In genomic region chr7:144417234-144417633, GRCm38 (mm10) we compare ENCODE assay signal across 12 mouse cellular contexts. TPM values are rescaled to one million over a fixed set of nuclear protein-coding genes. Genes with fewer than 3 reads are reported as not detected.
A peak's percentile ranks its signal among the peaks of the same experiment; 100 is the strongest.
DNase-seq lines count a peak whose midpoint lies in the region; ATAC-seq and TF ChIP-seq lines count a peak whose summit lies in the region.
"Had no signal": no experiment of that assay in that cellular context is flagged by ENCODE, and none has a peak within 500 bp of the region (broad histone marks: within the 10 kb centered on the region; RNA-seq: fewer than 3 reads in every experiment).

No protein-coding gene starts in this region.

- no peak overlapping the region for H3K4me3 ChIP-seq in left cerebral cortex, adult 2 months
- no peak overlapping the region for H3K4me3 ChIP-seq in hindbrain, embryonic 12.5 days
- no peak overlapping the region for H3K4me3 ChIP-seq in intestine, embryonic 16.5 days (ENCODE audit: low read length)
- H3K4me3 ChIP-seq in neural tube, embryonic 15.5 days (replicated peaks) = no peak overlapping the region
- H3K4me3 ChIP-seq: limb, embryonic 10.5 days had no signal

- no peak overlapping the region for H3K9ac ChIP-seq in hindbrain, embryonic 12.5 days
- no peak overlapping the region for H3K9ac ChIP-seq in intestine, embryonic 16.5 days (ENCODE audit: low read depth, low read length)
- H3K9ac ChIP-seq in neural tube, embryonic 15.5 days (replicated peaks) = no peak overlapping the region
- H3K9ac ChIP-seq: liver, embryonic 14.5 days had no signal

- ATAC-seq in hindbrain, embryonic 12.5 days (ENCODE audit: low FRiP score) = 0 out of 2 replicates have a peak, but pooled peaks have one; percentile 27
- peak; percentile 32; the same call in 1 of the 2 replicates for ATAC-seq in intestine, embryonic 16.5 days
- ATAC-seq in neural tube, embryonic 15.5 days (ENCODE audit: low FRiP score) = no peak

- 67% methylated on average over 2 of the region's 2 CpGs for whole genome bisulfite sequencing in hindbrain, embryonic 12.5 days
- 35% methylated on average over 2 of the region's 2 CpGs for WGBS in intestine, embryonic 16.5 days
- 39% methylated on average over 2 of the region's 2 CpGs for WGBS in neural tube, embryonic 15.5 days

- H3K36me3 ChIP-seq in hindbrain, embryonic 12.5 days = no peaks in the 10 kb centered on the region
- H3K36me3 ChIP-seq in intestine, embryonic 16.5 days (ENCODE audit: control insufficient read depth, insufficient read depth, low read length) = no peaks in the 10 kb centered on the region
- H3K36me3 ChIP-seq in neural tube, embryonic 15.5 days = no peaks in the 10 kb centered on the region; the same call in 1 of the 2 replicates
- H3K36me3 ChIP-seq: limb, embryonic 10.5 days had no signal

- TF ChIP-seq CTCF in left cerebral cortex, adult 2 months (IDR thresholded peaks at IDR 0.05) = no peak

- DNase-seq in left cerebral cortex, adult 2 months (ENCODE audit: extremely low spot score in 1 of 2, low spot score in 2 of 2) = no peak
- no peak for DNase-seq in left cerebral cortex, postnatal 36 days (ENCODE audit: low spot score in 2 of 2)
- no peak for DNase-seq in layer of hippocampus, adult 9-10 months (ENCODE audit: low spot score)
- DNase-seq in left cerebral cortex, adult 18-20 months (ENCODE audit: low spot score in 2 of 2) = no peak
- no peak for DNase-seq in adrenal gland, adult 8-10 months
- DNase-seq: kidney, adult 8-10 months; thymus, postnatal 36 days had no signal

- H3K9me3 ChIP-seq in hindbrain, embryonic 12.5 days (replicated peaks) = no peaks in the 10 kb centered on the region
- no peaks in the 10 kb centered on the region for H3K9me3 ChIP-seq in intestine, embryonic 16.5 days (ENCODE audit: control insufficient read depth, low read length)
- no peaks in the 10 kb centered on the region for H3K9me3 ChIP-seq in neural tube, embryonic 15.5 days (replicated peaks)
- H3K9me3 ChIP-seq: limb, embryonic 10.5 days had no signal

- peaks cover 40% of the 10 kb centered on the region for H3K4me1 ChIP-seq in hindbrain, embryonic 12.5 days
- peaks cover 8% of the 10 kb centered on the region for H3K4me1 ChIP-seq in intestine, embryonic 16.5 days (ENCODE audit: control insufficient read depth, insufficient read depth, low read length)
- H3K4me1 ChIP-seq in neural tube, embryonic 15.5 days = peaks cover 38% of the 10 kb centered on the region

- peak overlapping the region; percentile 89 for H3K27ac ChIP-seq in left cerebral cortex, adult 2 months
- H3K27ac ChIP-seq in hindbrain, embryonic 12.5 days = peak overlapping the region; percentile 76
- H3K27ac ChIP-seq in intestine, embryonic 16.5 days (ENCODE audit: low read length) = no peak overlapping the region
- H3K27ac ChIP-seq in neural tube, embryonic 15.5 days (replicated peaks) = peak overlapping the region; percentile 81
- H3K27ac ChIP-seq: limb, embryonic 10.5 days; liver, embryonic 14.5 days had no signal

- peak overlapping the region; percentile 24; the same call in 1 of the 2 replicates for H3K4me2 ChIP-seq in hindbrain, embryonic 12.5 days (replicated peaks)
- no peak overlapping the region for H3K4me2 ChIP-seq in intestine, embryonic 16.5 days (ENCODE audit: low read depth, low read length)
- peak overlapping the region; percentile 36; the same call in 1 of the 2 replicates for H3K4me2 ChIP-seq in neural tube, embryonic 15.5 days

- no peaks in the 10 kb centered on the region for H3K27me3 ChIP-seq in hindbrain, embryonic 12.5 days
- H3K27me3 ChIP-seq in intestine, embryonic 16.5 days (replicated peaks; ENCODE audit: control insufficient read depth, insufficient read depth, low read length) = no peaks in the 10 kb centered on the region
- no peaks in the 10 kb centered on the region for H3K27me3 ChIP-seq in neural tube, embryonic 15.5 days (replicated peaks)

- intact Hi-C loops in left cerebral cortex, adult 2 months (cut with DNase I) = loop anchor here (2.0 to 5.0 kb wide), 2 partner anchors 100 to 130 kb away; no protein-coding TSS in a partner anchor
- intact Hi-C loops in left cerebral cortex, postnatal 36 days (cut with DNase I) = loop anchor here (5.0 kb wide), 2 partner anchors 130 to 180 kb away; no protein-coding TSS in a partner anchor

RNA-seq across cellular contexts. Expression of gene Cttn, which starts 53.6 kb away (rescaled TPM):
- total RNA-seq in left cerebral cortex, adult 2 months (2021) = 100 to 1,000 TPM; 103 to 107 TPM
- 100 to 1,000 TPM; 111 to 112 TPM for total RNA-seq in left cerebral cortex, postnatal 36 days (2021)
- polyA plus RNA-seq in hindbrain, embryonic 12.5 days (2016; fragmentation: Nextera tagmentation; extraction: Ambion mirVana) = 198 and 213 TPM in 2 replicates
- 150 and 155 TPM in 2 replicates for polyA plus RNA-seq in intestine, embryonic 16.5 days (2015; fragmentation: Nextera tagmentation; extraction: Ambion mirVana)
- polyA plus RNA-seq in neural tube, embryonic 15.5 days (2015; fragmentation: Nextera tagmentation; extraction: Ambion mirVana) = 144 and 151 TPM in 2 replicates
- 100 to 1,000 TPM in 1 of 2 experiments, 10 to 100 TPM in 1; 91.7 to 103 TPM for total RNA-seq in left cerebral cortex, adult 18-20 months (2021)
- 100 to 1,000 TPM; 228 to 248 (median 236) TPM for total RNA-seq in adrenal gland, adult 8-10 months (2022)
